Mouse (Mus musculus) kidney, adult 9 months (tissue): Measurements from ENCODE around the gene Ly6g6e.
"Not testable (repeated sequence)": the region's sequence is repeated elsewhere in the genome, so short reads cannot be mapped to it uniquely, and the experiment has no call there.

ENCODE experiments used
- DNase-seq: peaks from one replicate; pipeline ENCODE4 v3.0.0; 2022

The Ly6g6e gene

DNA sequence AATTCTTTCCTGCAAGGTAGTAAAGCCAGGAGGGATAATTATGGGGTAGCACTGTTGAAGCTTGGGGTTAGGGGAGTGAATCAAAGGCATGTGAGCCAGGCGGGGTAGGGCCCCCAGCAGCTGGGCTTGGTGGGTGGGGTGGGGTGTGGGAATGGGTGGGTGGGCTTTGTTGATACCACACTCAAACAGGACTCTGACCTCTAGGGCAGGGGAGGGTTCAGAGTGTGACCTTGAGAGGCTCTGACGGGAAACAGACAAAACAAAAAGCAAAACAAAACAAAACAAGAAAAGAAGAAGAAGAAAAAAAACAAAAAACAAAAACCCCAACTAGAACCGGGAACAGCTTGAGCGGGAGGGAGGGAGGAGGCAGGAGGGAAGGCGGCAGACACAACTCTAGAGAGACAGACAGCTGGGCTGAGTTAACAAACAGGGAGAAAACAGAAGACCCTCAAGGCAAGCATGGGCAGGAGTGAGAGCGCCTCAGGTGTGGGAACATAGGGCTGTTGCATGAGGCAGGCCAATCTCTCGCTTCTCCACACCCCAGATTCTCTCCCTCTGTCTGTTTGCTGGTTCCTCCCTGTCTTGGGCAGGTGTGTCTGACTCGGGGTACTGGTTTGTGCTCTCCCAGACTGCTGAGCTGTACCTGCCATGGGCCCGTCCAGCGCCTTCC is at the start of gene Ly6g6e:
TSS of gene Ly6g6e (plus strand) at position 396 of the 670 bp plus-strand sequence.
- no peak for DNase-seq

DNA sequence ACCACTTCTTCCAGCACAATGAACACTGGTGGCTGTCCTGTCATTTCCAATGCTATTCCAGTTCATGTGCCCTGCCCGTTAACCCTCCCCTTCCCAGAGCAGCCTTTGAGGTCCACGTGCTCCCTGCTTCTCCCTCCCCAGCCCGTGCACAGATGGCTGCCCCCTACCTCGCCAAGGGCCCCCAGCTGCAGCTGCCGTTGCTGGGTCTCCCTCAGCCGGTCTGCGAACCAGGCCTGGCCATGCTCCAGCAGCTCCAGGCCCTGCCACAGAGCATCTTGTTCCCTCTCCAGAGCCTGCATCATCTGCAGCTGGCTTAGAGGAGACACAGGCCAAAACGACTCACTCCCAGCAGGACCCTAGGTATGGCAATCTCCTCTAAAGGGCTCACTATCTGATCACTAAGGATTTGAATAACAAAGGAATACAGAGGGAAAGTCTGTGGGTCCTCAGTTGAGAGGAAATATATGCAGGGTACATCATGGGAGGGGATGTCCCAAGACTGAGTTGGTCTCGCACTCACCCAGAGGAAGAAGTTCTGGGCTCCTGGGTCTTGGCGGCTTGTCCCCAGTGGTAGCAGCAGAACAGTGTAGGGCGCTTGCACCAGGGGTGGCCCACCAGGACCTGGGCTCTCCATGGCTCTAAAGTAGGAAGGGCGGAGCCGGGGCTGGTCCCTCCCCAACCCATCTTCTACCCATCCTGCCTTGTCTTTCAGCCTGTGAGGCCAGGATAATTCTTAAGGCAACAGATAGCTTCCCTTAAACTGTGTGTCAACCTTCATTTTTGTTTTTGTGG is 49.2 kb upstream of the Ly6g6e start, which contains the start of gene Sapcd1:
TSS of gene Sapcd1 (minus strand) at position 740 of the 792 bp plus-strand sequence.
- DNase-seq, result no peak

DNA sequence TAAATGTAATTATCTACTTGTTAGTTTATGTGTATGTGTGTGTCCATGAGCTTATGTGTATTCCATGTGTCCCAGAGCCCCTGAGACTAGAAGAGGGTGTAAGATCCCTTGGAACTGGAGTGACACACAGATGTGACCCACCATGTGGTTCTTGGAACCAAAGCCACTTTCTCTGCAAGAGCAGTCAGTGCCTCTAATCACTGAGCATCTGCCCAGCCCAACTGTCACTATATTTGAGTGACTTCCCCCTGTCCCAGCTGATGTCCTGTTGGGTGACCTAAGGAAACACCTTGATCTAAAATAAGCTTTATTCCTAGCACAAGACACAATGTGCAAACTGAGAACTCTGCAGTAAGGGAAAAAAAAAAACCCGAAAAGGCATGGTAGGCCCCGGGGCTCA is 48.4 kb upstream of the Ly6g6e start:
- DNase-seq, result no peak

DNA sequence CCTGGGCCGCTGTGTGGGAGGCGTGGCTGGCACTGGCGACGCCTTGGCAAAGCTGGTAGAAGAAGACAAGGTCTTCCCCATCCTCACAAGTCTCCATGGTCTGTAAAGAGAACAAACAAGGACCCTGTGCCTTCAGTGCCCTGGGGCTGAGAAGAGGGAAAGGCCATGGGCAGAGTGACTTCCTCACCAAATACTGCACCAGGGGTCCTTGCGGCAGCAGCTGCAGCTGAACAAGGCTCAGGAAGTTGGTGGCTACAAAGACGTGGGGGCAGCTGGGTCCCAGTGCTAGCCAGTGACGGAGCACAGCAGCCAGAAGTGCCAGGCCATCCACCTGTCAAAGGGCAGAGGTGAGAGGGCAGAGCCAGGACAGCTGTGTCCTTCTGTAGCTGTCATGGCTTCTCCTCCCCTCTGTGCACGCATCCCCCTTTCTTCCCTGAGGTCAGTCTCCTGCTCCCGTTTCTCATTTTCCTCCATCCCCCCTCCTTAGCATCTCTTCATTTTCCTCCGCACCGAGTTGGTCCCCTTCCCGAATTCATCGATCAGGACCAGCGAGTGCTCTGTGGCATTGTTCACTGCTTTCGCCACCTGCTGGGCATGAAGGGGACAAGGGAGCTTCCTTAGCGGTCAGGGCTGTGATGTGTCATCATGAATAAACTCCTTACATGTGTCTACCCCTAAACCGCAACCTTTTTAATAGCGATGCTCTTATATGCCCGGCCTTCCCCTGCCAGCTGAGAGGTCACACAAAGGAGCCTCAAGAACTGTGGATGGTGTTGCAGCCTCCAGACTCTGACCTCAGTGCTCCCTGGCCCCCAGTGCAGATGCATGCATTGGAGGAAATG is 46.8 kb upstream of the Ly6g6e start:
- DNase-seq, result no peak

DNA sequence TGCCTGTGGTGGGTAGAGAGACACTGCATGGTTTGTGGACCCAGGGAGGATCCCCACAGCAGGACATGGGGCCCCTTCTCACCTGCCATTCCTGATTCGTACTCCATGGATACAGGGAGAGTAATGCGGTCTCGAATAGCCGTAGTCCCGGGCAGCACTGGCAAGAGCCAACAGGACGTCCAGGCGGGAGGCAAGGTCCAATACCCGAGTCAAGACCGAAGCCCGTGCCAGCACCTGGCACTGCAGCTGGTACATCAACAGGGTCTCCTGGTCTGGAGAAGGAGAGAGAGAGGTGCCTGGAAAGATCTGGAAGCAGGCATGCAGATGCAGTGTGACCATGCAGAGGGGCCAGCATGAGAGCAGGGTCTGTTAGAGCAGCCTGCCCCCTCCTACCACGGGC is 45.4 kb upstream of the Ly6g6e start:
- no peak for DNase-seq

DNA sequence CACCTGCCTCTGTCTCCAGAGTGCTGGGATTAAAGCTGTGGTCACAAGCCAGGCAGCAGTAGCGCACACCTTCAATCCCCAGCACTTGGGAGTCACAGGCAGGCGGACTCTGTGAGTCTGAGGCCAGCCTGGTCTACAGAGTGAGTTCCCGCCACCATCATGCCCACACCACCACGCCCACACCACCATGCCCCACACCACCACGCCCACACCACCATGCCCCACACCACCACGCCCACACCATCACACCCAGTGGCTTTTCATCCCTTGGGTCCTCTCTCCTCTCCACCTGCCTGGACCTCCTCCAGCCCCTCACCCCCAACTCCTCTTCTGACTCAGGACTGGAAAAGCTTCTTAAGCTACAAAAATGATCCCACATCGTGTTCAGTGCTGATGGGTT is 44.8 kb upstream of the Ly6g6e start:
- no peak for DNase-seq

DNA sequence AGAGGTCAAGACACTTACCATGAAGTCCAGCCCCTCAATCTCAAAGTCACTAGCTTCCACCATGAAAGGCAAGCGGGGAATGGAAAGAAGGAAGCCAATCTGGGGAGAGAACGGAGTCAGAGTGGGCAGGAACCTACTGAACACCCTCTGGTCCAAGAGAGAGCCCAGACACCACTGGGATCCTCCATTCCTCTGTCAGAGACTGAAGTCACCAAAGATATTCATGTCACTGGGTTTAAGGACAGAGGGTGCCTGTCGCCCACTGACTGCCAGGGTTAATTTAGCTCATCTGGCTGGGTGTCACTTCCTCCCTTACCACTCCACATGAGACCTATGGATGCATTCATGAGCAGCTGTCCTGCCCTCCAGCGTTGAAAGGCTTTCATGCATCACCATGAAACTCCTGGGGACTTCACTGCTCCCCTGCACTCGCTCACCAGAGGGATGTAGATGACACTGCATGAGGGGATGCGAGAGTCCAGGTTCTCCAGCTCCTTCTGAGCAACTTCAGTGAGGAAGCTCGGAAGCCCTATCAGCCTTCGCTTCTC is 44.3 kb upstream of the Ly6g6e start:
- no peak for DNase-seq

DNA sequence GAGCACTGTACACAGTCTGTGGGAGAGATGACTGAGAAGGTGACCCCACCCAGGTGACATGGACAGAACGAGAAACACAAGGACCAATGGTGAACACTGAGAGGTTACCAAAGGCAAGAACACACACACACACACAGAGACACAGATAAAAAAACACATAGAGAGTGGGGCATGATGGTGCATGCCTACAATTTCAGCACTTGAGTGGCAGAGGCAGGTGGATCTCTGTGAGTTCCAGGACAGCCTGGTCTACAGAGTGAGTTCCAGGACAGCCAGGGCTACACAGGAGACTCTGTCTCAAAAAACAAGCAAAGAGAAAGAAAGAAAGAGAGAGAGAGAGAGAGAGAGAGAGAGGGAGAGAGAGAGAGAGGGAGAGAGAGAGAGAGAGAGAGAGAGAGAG is 43.0 kb upstream of the Ly6g6e start:
- DNase-seq, result not testable (repeated sequence)

DNA sequence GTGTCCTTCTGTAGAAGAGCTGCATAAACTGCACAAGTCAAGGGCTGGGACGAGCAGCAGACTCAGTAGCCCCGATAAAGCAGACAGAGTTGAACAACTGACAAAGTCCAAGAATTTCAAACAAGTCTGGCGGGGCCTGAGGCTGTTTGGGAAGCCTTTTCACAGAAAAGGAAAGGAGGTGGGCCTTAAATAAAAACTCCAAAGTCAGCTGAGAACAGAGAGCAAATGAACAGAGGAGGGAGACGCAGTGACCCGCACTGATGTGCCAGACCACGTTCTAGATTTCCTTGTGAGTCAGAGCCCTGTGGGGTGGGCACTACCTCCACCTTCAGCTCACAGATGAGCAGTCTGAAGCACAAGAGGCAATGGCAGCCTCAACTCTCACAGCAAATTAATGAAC is 41.8 kb upstream of the Ly6g6e start:
- no peak for DNase-seq

DNA sequence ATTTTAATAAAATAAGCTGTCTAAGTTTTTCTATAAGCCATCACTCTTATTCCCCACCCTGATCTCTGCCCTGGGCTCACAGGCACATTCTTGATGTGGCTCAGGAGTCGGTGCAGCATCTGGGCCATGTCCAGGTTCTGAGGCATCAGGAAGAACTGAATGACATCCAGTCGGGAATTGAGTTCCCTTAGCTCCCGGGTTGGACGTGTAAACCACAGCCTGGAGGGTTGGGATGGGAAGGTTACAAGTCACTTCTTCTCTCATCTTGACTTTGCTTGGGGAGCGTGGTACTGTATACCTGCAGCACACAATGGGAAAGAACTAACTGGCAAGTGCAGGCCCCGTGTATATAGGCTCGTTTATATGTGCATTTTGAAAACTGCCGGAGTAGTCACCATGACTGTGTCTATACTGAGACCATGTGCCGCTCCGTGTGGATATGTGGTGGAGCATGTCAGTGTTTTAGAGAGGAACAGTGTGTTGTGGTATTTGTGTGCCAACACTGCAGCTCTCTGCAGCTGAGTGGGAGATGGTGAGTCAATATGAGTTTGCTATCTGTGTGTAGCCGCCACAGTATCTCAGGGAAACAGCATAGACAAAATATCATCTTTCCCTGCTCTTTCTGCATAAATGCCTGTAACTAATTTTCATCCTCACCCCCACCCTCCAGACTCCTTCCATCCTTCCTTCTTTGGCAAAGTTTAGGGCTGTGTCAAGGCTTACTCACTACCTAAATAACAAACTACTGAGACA is 37.4 kb upstream of the Ly6g6e start:
- DNase-seq, result no peak

DNA sequence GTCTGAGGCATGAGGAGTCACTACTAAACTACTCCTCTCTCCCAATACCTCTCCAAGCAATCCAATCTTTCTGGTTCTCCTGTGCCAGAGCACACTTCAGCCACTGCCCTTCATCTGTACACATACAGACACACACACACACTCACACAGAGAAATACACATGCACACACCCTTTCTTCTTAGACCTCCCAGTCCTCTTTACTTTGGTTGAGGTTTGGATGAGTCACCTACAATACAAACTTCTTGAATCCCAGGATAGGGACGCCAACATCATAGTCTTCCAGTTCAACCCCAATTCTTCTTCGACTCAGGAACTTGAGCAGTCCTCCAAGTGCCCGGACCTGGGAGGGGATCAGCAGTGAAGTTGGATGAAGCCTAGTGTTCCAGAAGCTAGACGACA is 32.9 kb upstream of the Ly6g6e start:
- no peak for DNase-seq

DNA sequence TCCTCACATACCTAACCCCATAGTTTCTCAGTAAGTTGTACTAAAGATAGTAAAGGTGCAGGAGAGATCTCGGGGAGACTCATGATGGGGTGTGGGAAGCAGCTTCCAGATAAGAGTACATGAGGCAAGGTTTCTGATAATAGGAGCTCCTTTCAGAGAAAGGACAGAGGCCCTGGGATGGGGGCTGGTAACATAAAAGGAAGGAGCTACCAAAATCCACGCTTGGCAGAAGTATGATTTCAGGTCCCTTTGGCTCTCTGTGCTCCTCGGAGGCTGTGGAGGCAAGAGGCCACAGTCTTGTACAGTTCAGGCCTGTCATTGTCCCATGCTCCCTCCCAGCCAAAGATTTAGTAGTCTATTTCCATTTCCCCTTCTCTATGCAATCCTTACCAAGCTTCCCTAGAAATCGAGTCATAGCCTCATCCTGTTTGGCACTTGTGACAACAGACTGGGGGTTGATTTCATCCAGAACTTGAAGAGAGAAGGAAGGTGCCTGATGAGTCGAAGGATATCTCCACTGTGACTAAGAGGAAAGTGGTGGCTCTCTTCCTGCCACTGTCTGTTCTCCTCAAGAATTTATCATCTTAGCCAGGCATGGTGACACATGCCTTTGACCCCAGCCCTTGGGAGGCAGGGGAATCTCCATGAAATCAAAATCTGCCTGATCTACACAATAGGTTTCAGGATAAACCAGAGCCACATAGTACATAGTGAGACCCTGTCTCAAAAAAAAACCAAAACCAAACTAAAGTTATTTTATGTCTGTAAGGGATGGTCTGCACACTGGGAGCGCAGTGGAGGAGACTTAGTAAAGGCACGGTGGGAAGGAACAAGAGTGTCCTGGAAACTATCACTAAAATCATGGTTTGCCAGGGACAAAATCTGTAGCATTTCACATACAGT is 31.5 kb upstream of the Ly6g6e start:
- DNase-seq, result no peak

DNA sequence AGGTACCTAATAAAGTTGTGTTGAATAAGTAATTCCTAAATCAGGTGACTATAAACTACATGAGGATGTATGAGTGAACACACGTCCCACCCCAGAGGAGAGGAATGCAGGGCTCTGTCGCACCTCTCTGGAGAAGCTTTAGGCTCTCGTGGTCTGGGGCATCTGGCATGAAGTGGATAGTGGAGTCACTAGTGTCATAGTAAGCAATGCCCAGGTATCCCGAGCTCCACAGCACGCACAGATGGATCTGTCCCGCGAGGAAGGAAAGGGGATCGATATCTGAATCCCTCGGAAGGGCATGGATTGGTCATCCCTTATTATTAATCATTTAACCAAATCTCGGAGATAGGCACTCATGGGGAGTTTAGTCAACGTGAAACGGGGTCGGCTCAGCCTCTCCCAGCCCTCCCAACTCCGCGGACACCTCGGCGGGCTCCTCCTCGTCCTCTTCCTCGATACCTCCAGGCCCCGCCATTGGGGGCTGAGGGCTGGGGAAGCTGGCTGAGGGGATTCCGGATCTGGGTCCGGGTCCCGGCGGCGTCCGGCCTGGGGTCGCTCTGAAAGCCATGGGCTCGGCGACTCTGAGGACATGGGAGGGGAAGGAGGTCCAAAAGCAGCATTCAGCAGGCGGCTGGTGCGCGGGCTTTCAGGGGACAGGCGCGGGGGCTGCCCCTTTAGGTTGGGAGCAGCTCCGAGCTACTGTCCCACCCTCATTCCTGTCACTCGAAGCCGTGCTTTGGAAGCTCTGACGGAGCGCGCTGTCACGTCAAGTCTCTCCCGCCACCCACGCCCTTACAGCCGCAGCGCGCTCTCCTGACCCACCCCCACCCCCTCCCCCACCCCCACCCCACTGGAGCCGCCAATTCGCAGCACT is 30.7 kb upstream of the Ly6g6e start:
- DNase-seq, result peak; percentile 36

DNA sequence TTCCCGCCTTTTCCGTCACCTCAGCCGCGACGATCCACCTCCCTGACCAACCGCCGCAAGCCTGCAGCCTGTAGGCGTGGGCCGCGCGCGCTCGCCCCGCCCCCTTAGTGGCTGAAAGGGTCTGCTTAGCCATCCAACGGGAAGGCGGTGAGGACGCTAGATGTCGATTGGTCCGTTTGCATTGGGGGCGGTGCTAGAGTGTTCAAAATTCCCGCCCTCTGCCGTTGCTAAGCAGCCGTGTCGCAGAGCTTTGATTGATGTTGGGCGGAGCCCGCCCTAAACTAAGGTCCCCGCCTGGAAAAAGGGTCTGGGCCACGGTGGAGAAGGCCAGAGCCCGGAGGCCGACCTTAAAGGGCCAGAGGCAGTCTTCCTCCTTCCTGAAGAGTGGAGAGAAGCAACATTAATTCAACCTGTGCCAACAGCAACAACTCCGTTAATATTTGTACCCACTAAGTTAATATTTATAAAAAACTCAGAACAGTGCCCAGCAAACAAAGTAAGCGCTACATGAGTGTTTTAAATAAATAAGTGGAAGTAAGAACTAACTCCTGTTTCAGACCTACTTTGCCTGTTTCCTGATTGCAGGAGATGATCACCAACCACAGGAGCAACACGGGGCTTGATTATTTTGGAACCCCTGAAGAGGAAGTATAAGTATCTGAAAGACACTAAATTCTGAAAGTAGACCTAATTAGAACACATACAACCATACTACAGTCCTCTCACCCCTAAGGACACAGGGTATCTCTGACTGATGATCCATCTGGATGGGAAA is 29.8 kb upstream of the Ly6g6e start, which contains the start of gene Msh5:
TSS of gene Msh5 (minus strand) at position 65 of the 775 bp plus-strand sequence.
- peak; percentile 99 for DNase-seq

DNA sequence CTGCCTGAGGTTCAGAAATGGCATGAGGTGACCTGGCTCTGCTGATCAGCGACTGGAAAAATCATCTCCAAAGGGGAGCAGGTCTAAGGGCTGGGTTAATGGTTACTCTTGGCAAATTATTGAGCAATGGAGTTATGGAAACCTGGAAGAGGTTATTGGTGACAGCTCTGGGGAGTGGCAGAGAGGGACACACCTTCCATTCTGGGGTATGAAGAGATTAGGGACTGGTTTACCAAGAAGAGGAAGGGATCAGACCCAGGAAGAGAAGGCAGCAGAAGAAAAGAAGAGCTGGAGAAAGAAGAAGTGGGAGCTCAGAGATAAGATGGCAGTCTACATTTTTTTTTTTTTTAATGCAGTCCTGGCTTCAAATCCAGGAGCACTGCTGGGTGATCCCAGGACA is 29.0 kb upstream of the Ly6g6e start:
- DNase-seq, result peak; percentile 92

DNA sequence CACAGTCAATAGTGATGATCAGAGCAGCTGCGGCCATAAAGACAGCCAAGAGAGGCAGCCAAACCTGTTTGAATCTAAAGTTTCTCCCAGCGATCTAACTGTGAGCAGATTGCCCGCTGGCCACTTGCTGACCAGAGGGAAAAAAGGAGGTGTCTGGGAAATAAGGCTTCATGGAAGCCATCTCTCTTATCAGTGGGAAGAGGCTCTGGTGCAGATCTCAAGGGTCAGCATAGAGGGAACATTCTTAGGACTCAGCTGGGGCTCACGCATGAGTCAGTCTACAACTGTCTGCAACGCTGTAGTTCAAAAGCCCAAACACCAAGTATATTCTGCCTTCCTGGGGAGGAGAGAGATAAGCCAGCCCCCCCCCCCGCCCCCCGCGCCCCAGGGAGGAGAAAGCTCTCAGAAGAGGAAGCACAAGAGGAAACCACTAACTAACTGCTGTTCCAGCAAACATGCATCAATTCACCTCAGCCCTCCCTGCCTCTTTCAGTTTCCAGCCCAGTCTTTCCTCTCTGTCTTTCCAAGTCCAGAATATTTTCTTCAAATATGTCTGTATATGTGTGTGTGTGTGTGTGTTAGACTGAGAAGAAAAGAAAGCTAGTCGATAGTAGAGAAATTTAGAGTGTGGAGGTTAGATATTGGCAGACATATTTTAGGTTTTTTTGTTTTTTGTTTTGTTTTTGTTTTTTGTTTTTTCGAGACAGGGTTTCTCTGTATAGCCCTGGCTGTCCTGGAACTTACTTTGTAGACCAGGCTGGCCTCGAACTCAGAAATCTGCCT is 28.4 kb upstream of the Ly6g6e start:
- peak; percentile 46 for DNase-seq

DNA sequence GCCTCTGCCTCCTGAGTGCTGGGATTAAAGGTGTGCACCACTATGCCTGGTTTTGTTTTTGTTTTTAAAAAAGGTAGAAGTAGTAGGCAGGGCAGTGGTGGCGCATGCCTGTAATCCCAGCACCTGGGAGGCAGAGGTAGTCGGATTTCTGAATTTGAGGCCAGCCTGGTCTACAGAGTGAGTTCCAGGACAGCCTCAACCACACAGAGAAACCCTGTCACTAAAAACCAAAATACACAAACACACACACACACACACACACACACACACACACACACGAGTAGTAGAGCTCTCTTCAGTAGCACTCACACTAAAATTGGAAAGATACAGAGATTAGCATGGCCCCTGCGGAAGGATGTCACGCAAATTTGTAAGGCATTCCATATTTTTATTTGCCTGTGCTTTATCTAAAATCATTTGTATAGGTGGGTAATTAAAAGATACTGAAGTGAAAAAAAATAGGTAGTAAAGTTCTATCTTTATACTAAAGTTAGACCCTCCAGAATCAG is 27.7 kb upstream of the Ly6g6e start:
- DNase-seq, result no peak

DNA sequence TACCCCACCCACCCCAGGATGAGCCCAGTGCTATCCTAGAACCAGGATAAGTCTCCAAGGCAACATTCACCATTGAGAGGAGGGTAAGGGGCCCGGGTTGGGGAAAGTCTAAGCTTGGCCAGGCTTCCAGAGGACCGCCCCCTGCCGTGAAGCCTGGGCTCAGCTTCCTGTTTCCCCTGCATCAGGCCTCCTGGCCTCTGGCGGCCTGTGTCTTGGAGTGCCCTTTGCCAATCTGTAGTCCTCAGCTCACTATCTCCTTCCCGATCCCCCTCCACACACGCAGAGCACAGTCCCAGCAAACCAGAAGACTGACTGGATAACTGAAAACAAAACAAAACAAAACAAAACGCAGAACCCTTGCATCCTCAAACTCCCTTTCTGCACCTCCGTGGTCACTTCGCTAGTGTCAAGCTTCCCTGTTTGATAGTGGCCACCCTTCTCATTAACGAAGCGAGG is 27.1 kb upstream of the Ly6g6e start, which contains the start of gene Clic1:
TSS of gene Clic1 (plus strand) at position 406 of the 456 bp plus-strand sequence.
- peak; percentile 60 for DNase-seq
